Mouse (Mus musculus): ENCODE results near the gene Calm2.

The Calm2 gene

GRCm38 (mm10) chr17:87458911-87459749 is 12.4 kb upstream of the Calm2 start:
- DNase-seq = peak; percentile 62 to 65

GRCm38 (mm10) chr17:87457961-87458360 is 11.2 kb upstream of the Calm2 start:
- no peak for DNase-seq

GRCm38 (mm10) chr17:87454121-87454520 is 7.4 kb upstream of the Calm2 start:
- no peak for DNase-seq

- DNase-seq = no peak
Measured at GRCm38 (mm10) chr17:87453336-87453735, 6.6 kb upstream of the Calm2 start.

GRCm38 (mm10) chr17:87448881-87449280 is 2.1 kb upstream of the Calm2 start:
- no peak for DNase-seq

- DNase-seq = no peak
Measured at GRCm38 (mm10) chr17:87448339-87448738, 1.6 kb upstream of the Calm2 start.

GRCm38 (mm10) chr17:87447612-87448200 is 971 bp upstream of the Calm2 start:
- DNase-seq = peak in 1 of 2 experiments; percentile 43

GRCm38 (mm10) chr17:87445917-87446766 is 593 bp downstream of the Calm2 start:
- DNase-seq = peak; percentile 70 to 79

- DNase-seq = no peak
Measured at GRCm38 (mm10) chr17:87445337-87445916, 1.3 kb downstream of the Calm2 start.

- DNase-seq = no peak
Measured at GRCm38 (mm10) chr17:87444763-87445162, 2.0 kb downstream of the Calm2 start.

- DNase-seq = no peak
Measured at GRCm38 (mm10) chr17:87441537-87441936, 5.2 kb downstream of the Calm2 start.

- DNase-seq = no peak
Measured at GRCm38 (mm10) chr17:87439441-87439840, 7.3 kb downstream of the Calm2 start.

- DNase-seq = no peak
Measured at GRCm38 (mm10) chr17:87433929-87434328, 12.8 kb downstream of the Calm2 start.

- no peak for DNase-seq
Measured at GRCm38 (mm10) chr17:87432743-87433142, 14.0 kb downstream of the Calm2 start.

- DNase-seq = no peak
Measured at GRCm38 (mm10) chr17:87432314-87432713, 14.4 kb downstream of the Calm2 start.

GRCm38 (mm10) chr17:87429431-87429830 is 17.3 kb downstream of the Calm2 start:
- no peak for DNase-seq

- DNase-seq = no peak
Measured at GRCm38 (mm10) chr17:87427511-87427910, 19.2 kb downstream of the Calm2 start, which contains the start of gene Stpg4. Stpg4 (minus strand) TSS chr17:87427741.

- DNase-seq = no peak
Measured at GRCm38 (mm10) chr17:87418082-87418481, 28.7 kb downstream of the Calm2 start.

GRCm38 (mm10) chr17:87406646-87407045 is 40.1 kb downstream of the Calm2 start:
- no peak for DNase-seq

GRCm38 (mm10) chr17:87405576-87405975 is 41.2 kb downstream of the Calm2 start:
- no peak for DNase-seq

GRCm38 (mm10) chr17:87403462-87403861 is 43.3 kb downstream of the Calm2 start:
- DNase-seq = no peak

- DNase-seq = no peak
Measured at GRCm38 (mm10) chr17:87402444-87402843, 44.3 kb downstream of the Calm2 start.

- DNase-seq = no peak
Measured at GRCm38 (mm10) chr17:87397088-87397487, 49.6 kb downstream of the Calm2 start.

All from cerebellum, adult 18-20 months (tissue).